Mouse (Mus musculus): ENCODE data around the gene Lrfn1.
A peak's percentile ranks its signal among the peaks of the same experiment; 100 is the strongest.

The Lrfn1 gene

DNA sequence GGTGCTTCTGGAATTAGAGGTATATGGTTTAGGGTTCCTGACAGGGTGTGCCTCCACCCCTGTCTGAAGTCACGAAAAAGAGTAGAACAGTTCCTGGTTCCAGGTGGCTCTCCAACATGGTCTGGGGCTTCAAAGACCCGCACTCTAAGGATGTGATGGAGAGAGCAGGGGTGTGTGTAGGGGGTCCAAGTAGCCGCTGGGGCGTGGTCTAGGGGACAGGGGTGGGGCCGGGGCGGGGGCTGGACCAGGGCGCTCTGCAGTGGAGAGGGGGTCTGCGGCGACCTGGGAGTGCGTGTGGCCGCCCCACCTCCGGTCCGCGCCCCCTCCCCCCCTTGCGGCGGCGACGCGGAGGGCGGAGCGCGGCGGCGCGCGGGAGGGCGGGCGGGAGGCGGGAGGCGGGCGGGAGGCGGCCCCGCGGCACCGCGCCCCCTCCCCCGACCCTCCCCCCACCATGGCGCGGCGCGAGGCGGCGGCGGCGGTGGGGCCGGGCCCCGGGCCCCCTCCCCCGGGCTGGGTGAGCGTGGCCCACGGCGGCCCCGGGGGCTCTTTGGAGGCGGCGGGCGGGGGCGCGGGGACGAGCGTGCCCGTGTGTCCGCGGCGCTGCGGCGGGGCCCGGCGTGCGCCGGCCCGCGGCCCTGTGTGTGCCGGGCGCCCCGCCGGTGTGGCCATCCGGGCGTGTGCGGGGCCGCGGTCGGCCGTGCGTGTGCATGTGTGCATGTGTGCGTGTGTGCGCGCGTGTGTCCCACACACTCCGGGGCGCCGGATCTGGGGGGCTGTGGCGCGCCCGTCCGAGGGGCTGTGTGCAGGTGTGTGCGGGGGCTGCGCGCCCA is at the start of gene Lrfn1:
TSS of gene Lrfn1 (plus strand) at position 450 of the 830 bp plus-strand sequence.
- DNase-seq = no peak

DNA sequence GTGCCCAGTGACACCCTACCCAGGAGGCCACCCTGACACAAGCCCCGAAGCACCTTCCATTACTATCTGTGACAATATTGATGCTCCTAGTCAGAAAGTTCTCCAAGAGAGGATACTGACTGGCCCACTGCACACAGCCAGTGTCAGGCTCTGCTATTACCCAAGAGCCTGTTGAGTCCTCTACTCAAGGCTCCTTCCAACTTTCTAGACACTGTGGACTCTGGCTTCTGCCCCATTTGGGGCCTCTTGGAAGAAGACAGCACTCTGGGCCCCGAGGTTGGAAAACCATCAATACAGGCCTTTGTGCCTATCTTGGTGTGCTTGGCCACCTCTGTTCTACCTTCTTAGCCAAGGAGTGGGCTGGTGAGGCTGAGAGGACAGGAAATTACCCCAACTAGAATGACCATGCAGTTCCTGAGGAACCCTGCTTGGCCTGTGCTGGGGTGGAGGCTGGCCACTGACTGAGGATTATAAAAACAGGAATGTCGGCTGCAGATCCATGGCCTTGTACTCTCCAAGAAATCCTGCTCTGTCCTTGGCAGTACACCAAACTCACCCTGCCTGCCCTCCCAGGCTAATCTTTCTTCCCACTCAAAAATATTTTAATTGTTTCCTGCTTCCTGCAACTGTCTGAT is 40.8 kb upstream of the Lrfn1 start:
- peak; percentile 74 for DNase-seq

DNA sequence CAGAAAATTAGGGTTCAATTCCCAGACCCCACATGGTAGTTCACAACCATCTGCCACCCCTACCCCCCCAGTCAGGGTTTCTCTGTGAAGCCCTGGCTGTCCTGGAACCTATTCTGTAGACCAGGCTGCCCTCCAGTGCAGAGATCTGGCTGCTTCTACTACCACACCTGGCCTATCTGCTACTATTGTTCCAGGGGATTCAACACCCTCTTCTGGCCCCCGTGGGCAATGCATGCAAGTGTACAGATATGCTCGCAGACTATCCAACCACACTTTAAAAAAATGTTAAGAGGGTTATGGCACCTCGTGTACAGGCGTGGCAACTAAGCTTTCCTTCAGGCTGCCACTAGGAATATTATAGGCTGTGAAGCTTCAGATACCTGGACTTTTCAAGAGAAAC is 39.0 kb upstream of the Lrfn1 start:
- no peak for DNase-seq

DNA sequence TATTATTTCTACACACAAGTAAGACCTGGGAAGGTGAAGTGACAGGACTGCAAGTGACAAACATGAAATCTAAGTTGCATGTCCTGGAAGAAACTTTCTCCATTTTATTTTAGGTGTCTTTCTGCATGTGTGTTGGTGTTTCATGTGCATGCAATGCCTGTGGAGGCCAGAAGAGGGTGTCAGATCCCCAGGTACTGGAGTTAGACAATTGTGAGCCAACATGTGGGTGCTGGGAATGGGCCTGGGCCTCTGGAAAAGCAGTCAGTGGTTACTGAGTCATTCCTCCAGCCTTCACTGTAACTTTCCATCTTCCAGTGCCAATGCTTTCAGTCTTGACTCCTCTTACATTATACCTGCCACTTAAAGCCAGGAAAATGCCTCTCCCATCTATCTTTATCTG is 34.4 kb upstream of the Lrfn1 start:
- no peak for DNase-seq

DNA sequence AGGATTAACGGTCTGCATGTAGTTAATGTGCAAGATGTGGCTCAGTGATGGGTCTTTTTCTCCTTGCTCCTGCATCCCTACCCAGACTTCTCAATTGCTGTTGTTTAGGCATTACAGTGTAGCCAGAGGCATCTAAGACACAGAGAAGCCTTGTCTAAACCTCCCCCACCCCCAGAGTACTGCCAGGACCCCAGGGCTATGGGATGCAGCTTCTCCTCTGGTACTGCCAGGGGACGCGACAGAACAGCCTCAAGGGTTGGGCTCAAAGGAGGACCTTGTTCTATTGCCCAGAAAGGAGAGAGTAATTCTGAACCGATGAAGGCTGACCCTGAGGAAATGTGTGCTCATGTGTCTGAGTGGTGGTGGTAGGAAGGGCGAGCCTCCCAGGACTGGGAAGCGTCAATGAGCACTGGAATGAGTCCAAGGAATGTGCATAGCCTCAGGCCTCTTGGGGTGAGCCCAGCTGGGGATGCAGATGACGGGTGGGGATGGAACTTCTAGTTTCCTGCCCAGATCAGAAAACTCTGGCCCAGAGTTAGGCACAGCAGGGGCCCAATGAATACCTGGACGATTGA is 33.6 kb upstream of the Lrfn1 start:
- DNase-seq = peak; percentile 73

DNA sequence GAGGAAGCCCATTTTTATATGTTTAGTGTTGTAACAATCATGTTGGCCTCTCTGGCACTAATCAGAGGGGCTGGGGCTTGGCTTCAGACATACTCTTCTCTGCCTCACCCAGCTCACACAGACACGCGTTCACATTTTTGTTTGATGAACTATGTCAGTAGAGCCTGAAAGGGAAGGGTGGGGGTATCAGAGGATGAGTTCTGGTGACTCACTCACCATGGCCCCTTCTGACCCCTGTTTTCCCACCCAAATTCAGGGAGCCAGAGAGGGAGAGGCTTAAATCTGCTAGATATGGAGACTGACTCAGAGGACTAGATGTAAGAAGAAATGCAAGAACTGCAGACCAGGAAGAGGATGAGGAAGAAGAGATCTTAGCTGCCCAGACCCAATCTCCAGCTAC is 32.4 kb upstream of the Lrfn1 start:
- no peak for DNase-seq

DNA sequence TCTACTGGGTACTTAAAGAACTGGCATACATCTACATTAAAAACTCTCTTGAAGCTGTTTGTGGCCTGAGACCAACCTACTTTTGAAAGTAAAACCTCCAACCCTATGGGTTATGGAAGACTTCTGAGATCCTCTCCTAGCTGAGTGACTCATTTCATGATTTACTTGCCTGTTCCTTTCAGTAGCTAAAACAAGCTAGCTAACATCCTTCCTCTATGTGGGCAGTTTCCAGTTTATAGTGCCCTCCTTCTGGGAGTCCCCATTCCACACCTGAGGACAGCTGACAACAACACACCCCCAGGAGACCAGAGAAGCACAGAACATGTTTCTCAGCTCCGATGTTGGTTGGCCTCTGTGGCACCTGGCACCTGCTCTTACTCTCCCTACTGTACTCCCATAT is 28.8 kb upstream of the Lrfn1 start:
- DNase-seq = no peak

DNA sequence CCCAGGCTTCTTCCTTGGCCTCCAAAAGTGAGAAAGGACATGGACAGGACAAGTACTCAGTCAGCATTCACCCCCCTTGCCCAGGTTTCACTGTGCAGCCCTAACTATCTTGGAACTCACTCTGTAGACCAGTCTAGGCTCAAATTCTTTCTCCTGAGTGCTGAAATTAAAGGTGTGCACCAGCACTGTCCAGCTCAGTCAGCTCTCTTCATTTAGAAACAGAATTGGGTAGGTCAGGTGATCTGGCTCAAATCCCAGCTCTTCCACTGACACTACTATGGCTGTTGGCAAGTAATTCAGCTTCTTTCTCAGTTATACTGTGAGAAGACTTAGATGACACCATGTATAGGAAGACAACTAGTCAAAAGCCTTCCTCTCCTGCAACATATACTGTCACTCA is 24.0 kb upstream of the Lrfn1 start:
- DNase-seq = peak; percentile 29

DNA sequence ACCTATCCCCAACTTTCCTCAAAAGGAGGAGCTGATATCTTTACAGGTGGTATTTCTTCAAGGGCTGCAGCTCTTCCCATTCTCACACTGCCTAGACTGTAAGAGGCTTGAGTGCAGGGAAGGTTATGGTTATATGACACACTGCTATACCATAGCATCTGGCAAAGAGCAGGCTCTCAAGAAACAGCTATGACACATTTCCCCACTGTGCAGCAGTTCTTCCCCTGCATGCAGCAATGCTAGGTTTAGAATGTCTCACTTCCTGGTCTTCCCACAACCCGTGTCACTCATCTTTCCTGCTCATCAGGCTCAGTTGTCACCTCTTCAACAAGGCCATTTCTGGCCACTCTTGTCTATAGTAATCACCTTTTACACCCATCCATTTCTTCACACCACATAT is 21.3 kb upstream of the Lrfn1 start:
- no peak for DNase-seq

DNA sequence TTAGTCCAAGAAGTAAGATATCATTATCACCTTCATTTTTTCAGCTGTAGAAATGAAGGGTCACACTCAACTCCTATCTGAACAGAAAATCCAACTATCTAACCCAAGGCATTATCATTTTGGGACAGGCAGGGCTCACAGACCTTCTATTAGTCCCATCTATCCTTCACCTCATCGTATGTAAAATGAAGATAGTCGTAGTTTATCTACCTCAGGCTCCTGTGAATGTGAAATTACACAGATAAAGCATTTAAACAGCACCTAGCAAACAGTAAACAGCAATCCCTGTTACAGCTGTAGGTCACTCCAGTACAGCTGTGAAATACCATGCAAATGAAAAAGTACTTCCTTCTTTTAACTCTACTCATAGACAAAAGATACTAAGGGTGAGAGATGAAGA is 19.5 kb upstream of the Lrfn1 start:
- no peak for DNase-seq

DNA sequence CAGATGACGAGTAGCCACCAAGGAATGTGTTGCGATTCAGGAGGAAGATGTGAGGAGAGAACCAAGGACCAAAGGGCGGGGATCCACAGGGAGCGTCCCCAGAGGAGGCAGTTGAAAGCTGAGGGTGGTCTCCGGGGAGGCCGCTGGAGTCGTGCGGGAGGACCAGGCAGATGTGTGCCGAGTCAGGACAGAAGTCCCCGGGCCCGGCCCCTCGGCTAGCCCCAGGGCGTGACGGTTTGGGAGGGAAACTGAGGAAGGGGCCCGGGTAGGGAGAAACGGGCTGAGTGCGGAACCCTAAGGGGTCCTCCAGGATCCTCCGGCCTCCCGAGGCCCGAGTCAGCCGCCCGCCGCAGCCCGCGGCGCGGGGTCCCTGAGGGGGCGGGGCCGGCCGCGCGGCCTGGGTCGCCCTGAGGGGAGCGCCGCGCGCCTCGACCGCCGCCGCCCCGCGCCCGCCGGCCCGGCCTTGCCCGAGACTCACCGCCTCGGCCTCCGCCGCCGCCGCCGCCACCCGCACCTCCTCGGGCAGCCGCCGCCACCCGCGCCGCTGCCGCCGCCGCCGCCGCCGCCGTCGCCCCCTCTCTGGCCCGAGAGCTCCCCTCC is 16.0 kb upstream of the Lrfn1 start:
- DNase-seq = peak; percentile 36

DNA sequence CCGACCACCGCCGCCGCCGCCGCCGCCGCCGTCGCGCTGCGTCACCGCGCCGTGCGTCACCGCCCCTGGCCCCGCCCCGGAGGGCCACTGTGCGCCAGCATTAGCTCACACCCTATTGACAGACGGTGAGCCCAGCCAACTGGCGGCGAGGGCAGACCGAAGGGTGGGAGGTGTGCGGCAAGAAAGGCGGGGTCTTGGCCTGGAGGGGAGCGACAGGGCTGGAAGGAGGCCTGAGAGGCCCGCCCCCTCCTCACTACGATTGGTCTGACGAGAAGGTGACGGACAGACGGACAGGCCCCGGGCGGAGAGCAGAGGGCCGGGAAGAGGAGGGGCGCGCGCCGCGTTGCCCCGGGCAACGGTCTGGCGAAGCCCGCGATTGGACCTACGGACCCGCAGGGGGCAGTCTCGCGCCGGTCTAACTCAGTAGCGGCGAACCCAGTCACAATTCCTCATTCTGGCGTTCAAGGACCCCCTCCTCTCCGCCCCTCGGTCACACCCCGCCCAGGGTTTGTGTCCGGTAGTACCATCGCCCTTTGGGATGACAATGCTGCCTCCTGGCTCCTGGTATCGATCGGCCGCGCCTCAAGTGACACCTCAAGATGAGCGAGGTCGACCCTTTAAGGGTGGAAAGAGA is 15.4 kb upstream of the Lrfn1 start:
- peak; percentile 100 for DNase-seq

DNA sequence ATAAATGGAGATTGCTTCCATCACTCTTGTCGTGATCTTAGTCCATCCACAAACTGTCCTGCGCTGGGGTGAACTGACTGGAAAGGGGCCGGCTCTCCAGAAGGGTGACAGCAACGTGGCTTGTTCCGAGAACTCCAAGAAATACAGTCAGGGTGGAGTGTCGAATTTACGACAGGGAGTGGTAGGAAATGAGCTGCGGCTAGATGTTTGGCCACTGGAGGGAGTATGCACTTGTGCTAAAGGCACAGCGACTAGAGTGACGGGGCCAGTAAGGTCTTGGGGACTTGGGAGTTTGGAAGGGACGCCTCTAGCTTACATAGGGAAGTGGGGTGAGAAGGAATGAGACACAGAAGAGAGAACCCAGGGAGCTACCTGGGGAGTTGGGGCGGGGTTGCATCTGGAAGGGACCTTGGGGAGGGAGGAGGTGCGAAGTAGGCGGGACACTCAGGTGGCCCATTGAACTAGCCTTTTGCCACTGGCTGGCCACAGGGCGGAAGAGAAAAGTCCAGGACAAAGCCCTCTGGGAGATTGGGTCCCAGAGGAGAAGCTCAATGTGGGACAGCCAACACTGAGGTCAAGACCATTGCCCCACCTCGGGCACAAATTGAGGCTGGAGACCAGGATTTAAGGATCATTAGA is 14.7 kb upstream of the Lrfn1 start, which contains the start of gene Gmfg:
TSS of gene Gmfg (plus strand) at position 516 of the 639 bp plus-strand sequence.
- peak; percentile 91 for DNase-seq

DNA sequence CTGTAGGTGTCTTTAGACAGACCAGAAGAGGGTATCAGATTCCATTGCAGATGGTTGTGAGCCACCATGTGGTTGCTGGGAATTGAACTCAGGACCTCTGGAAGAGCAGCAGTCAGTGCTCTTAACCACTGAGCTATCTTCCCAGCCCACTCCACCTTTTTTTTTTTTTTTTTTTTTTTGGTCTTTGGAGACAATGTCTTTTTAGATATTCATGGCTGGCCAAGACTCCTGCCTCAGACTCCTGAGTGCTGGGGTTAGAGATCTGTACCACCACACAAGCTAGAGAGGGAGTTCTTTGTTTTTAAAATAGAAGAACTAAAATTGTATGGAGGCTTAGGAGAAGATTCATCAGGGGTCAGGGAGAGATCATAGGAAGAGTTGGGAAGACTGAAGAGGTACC is 13.8 kb upstream of the Lrfn1 start:
- DNase-seq = no peak

DNA sequence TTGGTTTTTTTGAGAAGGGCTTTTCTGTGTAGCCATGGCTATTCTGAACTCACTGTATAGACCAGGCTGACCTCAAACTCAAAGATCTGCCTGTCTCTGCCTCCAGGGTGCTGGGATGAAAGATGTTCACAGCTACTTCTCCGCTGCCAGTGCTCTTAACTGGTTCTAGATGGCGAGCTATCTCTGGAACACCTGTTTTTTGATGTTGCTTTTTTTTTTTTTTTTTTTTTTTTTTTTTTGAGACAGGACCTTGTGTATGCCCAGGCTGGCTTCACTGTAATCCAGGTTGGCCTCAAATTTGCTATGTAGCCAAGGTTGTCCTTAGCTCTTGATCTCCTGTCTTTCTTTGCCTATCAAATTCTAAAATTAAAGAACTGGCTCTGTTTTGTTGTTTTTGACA is 13.0 kb upstream of the Lrfn1 start:
- DNase-seq = no peak

DNA sequence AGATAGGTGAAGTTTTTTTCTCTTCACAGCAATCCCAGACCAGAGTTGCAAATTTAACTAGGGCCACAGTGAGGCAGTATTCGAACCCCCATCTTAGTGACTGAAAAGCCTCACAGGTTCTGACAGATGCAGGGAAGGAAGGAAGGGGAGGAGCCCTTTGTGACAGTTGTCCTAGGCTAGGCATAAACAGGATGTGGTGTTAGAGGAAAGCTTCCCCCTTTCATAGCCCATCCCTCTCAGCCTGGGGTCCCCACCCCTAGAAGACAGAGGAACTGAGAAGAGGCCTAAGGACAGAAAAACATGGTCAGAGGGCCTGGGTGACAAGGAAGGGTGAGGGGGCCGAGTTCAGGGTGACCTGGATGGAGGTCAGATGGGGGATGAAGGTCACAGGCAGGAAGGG is 11.0 kb upstream of the Lrfn1 start:
- peak; percentile 58 for DNase-seq

DNA sequence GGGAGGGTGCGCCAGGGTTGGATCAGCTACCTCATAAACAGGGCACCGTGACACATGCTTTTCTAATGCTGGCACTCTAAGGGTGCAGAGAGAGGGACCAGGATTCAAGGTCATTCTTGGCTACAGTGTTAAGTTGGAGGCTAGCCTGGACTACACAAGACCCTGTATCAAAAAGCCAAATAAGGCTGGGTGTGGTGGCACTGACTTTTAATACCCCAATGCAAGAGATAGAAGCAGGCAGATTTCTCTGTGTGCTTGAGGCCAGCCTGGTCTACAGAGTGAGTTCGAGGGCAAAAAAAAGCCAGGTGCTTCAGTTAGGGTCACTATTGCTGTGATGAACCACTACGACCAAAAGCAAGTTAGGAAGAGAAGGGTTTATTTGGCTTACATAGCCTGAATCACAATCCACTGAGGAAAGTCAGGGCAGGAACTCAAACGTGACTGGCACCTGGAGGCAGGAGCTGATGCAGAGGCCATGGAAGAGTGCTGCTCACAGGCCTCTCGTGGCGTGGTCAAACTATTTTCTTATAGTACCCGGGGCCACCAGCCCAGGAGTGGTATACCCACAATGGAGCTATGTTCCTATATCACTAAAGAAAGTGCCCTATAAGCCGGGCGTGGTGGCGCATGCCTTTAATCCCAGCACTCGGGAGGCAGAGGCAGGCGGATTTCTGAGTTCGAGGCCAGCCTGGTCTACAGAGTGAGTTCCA is 9.8 kb upstream of the Lrfn1 start:
- DNase-seq = no peak

DNA sequence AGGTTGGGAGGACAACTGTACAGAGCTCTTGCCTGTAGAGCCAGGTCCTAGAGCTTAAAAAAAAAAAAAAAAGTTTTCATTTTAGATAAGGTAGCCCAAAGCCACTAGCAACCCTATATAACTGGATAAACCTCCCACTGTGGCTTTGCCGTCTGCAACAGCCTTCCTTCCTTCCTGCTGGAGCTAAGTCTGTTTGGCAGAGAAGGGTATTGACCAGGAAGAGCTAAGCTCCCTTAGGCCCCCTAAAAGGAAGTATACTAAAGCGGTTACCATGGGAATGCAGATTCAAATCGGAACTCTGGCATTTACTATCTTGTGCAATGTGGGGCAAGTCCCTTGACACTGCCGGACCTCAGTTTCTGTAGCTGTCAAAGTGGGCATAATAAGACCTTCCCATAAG is 9.1 kb upstream of the Lrfn1 start:
- no peak for DNase-seq

DNA sequence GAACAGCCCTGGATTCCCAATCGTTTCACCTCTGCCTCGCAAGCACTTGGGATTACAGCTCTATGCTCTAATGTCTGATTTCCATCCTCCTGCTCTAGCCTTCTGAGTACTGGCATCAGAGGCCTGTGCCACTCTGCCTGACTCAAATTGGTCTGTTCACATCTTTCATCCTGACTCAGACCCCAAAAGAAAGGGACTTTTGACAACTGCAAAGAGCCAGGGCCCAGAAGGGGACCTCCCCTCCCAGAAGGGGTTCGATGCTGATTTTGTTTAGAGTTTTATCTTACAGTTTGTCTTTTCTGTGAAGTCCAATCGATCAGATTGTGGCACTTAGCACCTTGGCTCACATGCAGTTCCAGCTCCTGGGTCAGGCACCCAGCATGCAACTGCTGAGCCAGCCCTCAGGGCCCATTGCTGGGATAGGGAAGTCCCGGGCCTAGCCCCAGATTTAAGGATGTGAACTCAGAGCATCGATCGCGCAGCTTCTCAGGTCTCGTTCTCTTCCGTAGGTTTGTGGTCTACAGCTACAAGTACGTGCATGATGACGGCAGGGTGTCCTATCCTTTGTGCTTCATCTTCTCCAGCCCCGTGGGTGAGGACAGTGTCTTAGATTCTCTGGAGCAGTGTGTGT is 7.3 kb upstream of the Lrfn1 start:
- no peak for DNase-seq

DNA sequence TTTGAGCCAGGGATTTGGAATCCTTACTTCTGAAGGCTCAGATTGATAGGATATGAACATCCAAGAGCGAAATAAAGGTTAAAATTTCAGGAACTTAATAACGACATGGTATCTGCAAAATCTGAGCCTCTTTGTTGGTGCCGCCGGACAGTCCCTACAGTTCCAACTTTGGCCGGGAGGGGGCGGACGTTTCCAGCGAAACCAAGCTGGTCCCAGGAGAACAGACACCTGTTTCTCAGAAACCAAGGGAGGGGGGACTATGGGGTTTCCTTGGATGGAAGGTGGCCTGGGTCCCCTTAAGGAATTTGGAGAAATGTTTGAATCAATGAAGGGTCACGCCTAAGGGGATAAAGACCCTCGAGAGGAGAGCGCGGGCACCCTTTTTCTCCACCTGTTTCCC is 5.3 kb upstream of the Lrfn1 start:
- DNase-seq = peak; percentile 75

DNA sequence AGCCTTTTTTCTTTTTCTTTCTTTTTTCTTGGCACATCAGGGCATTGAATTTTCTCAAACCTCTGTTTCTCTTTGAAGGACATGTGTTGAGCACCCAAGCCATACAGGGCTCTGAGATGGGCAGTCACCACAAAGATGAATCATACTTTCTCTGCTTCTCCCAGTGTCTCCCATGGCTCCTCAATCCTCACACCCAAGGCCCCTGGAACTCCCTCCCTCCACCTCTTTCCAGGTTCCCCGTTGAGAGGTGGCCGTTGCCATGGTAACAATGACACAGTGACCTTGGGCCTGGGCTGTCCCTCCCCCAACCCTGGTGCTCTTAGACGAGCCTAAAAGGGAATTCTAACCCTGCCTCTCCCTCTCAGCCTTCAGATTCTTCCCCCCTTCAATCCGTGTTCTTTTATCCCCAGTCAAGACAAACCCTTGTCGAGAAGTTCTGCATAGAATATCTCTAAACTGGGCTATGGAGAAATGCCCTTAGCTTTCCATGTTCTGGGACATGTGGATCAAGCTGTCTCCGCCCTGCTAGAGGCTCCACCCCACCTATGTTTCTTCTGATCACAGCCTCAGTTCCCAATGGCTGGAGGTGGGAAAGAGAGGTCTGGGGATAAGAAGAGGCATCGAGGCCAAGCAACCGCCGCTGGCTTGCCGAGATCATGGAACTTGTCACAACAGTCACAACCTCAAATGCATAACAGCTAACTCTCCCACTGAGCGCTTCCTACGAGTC is 4.5 kb upstream of the Lrfn1 start:
- peak; percentile 33 for DNase-seq
